ENCODE assay signal across 8 mouse cellular contexts in genomic region chrX:73342483-73342895, GRCm38 (mm10). TPM values are rescaled to one million over a fixed set of nuclear protein-coding genes. Genes with fewer than 3 reads are reported as not detected.
DNase-seq lines count a peak whose midpoint lies in the region; ATAC-seq and TF ChIP-seq lines count a peak whose summit lies in the region.

Gene Zfp275, plus strand, starts transcription at chrX:73342621.

- H3K9me3 ChIP-seq in intestine, embryonic 14.5 days (ENCODE audit: control insufficient read depth, low read length), result no peaks in the 10 kb centered on the region

- H3K9ac ChIP-seq in intestine, embryonic 14.5 days (ENCODE audit: low read length), result peak within 1 kb of the TSS; percentile 66

- H3K4me2 ChIP-seq in intestine, embryonic 14.5 days (ENCODE audit: low read length), result peak within 1 kb of the TSS; percentile 52

- 0 out of 2 replicates have a peak, but pooled peaks cover 9% of the 10 kb centered on the region for H3K27me3 ChIP-seq in intestine, embryonic 14.5 days (replicated peaks; ENCODE audit: control insufficient read depth, insufficient read depth, low read length)
- no peaks in the 10 kb centered on the region for H3K27me3 ChIP-seq in small intestine, adult 2 months (ENCODE audit: control insufficient read depth, insufficient read depth, low read length)

- H3K4me3 ChIP-seq in intestine, embryonic 14.5 days (ENCODE audit: low read depth, low read length), result peak within 1 kb of the TSS; percentile 57
- peak within 1 kb of the TSS; percentile 93 for H3K4me3 ChIP-seq in small intestine, adult 2 months (ENCODE audit: low read depth, low read length)

- DNase-seq in embryo, embryonic 10 days (ENCODE audit: low spot score), result peak; percentile 75
- peak; percentile 56 to 68 for DNase-seq in gastrocnemius, postnatal 36 days
- peak; percentile 82 for DNase-seq in intestine, embryonic 14.5 days (ENCODE audit: low spot score)
- DNase-seq in left cerebral cortex, postnatal 25 days (ENCODE audit: low spot score in 2 of 2), result peak; percentile 62 to 66
- DNase-seq in mesoderm, embryonic 11.5 days (ENCODE audit: low read depth, low spot score), result peak; percentile 73

- H3K27ac ChIP-seq in intestine, embryonic 14.5 days (ENCODE audit: low read depth), result peak within 1 kb of the TSS; percentile 62
- peak within 1 kb of the TSS; percentile 53 for H3K27ac ChIP-seq in small intestine, adult 2 months (ENCODE audit: insufficient read depth, low read depth, low read length)

- no peak for TF ChIP-seq CTCF in small intestine, adult 2 months (IDR thresholded peaks at IDR 0.05; ENCODE audit: extremely low read depth, insufficient read length, insufficient replicate concordance, low read depth, low read length)

- peak; percentile 85 for ATAC-seq in activated CD4-positive, CD25-positive, alpha-beta regulatory T cell, adult 4 months
- peak; percentile 89 for ATAC-seq in intestine, embryonic 14.5 days (replicated peaks; ENCODE audit: low FRiP score, low TSS enrichment, low read depth)
- no peak for ATAC-seq in monocyte, adult 5-6 weeks (replicated peaks; ENCODE audit: insufficient number of reproducible peaks, low FRiP score, low TSS enrichment, poor library complexity, severe bottlenecking)

- no peaks in the 10 kb centered on the region for H3K36me3 ChIP-seq in intestine, embryonic 14.5 days (ENCODE audit: control insufficient read depth, insufficient read depth, low read length)
- H3K36me3 ChIP-seq in small intestine, adult 2 months (ENCODE audit: control insufficient read depth, insufficient read depth, low read length), result no peaks in the 10 kb centered on the region

- no peaks in the 10 kb centered on the region for H3K4me1 ChIP-seq in intestine, embryonic 14.5 days (replicated peaks; ENCODE audit: control insufficient read depth, insufficient read depth, low read length)
- H3K4me1 ChIP-seq in small intestine, adult 2 months (ENCODE audit: control insufficient read depth, insufficient read depth, insufficient read length, low read length), result no peaks in the 10 kb centered on the region

- intact Hi-C loops in gastrocnemius, postnatal 36 days (cut with DNase I), result no loop called here
- intact Hi-C loops in left cerebral cortex, postnatal 25 days (cut with DNase I), result loop anchor here (5.0 kb wide), 2 partner anchors 115 to 150 kb away; partner anchors contain the start of gene F8a

- peak; percentile 33; the same call in 1 of the 2 replicates for TF ChIP-seq POLR2A in small intestine, adult 2 months (IDR thresholded peaks at IDR 0.05; ENCODE audit: low read depth, low read length)

- WGBS in intestine, embryonic 14.5 days, result 11% methylated on average over 37 of the region's 37 CpGs
- 15% methylated on average over 36 of the region's 37 CpGs for WGBS in small intestine, adult 2 months

RNA-seq across cellular contexts. Expression of gene Zfp275, which starts in this region (rescaled TPM):
- polyA plus RNA-seq in activated CD4-positive, CD25-positive, alpha-beta regulatory T cell, adult 4 months (2017; shearing (Covaris generic)), result 10 to 100 TPM; 11.0 to 11.6 TPM
- 1 to 10 TPM; 4.4 to 5.6 TPM for total RNA-seq in gastrocnemius, postnatal 36 days (2021)
- 14.9 and 16.3 TPM in 2 replicates for polyA plus RNA-seq in intestine, embryonic 14.5 days (2014; fragmentation: Nextera tagmentation; extraction: Ambion mirVana)
- total RNA-seq in left cerebral cortex, postnatal 25 days (2021), result 10 to 100 TPM; 16.6 to 19.0 TPM
- polyA plus RNA-seq in small intestine, adult 2 months (2012; rRNA removed), result 2.1 and 2.2 TPM in 2 replicates
- 5.9 to 13.7 TPM (median 12.7 TPM) in 3 replicates for total RNA-seq in monocyte, adult 5-6 weeks (2017)
